Mouse (Mus musculus) 416B (cell line): ENCODE data around the gene Cwf19l1.
"Not testable (repeated sequence)": the region's sequence is repeated elsewhere in the genome, so short reads cannot be mapped to it uniquely, and the experiment has no call there.

Source experiments
- DNase-seq: peaks from one replicate; pipeline ENCODE4 v3.0.0; 2011; ENCODE audit warnings: low read depth

Gene Cwf19l1

DNA sequence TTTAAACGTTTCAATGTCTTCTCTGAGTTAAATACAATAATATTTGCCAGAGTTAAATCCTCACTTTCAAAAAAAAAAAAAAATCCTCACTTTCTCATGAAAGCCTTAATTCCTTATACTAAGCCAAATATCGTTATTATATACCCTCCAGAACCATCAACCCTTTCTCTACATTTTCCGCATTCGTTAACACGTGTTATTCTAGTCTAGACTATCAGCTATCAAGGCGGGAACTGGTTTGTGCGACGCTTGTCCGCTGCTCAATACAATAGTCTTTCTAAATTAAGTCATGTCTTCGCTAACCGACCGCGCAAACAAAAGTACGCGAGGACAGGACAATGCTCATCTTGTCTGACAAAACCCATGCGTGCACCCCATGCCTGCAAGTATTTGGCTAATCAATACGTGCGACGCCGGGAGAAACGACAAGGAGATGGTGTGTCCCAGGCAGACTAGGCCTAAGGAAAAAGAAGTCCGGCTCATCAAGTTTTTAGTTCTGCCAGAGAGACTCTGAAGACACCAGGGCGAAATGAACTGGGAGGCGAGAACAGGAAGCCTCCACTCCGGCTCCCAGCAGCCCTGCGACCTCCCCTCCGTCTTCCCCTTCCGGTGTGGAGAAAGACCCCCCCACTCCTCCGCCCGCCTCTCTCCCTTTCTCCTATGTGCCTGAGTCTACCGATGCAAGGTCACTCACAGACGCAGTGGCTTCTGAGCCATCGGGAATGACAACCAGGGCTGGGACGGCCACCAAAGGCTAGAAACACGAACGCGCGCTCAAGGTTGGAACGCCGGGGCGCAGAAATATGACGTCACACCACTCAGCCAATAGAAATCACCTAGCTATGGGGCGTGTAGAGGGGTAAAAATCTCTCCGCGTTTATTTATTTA lies at the start of gene Cwf19l1:
Gene Cwf19l1 (minus strand): TSS at position 805 of the 888 bp plus-strand sequence.
- DNase-seq, result peak; percentile 93

- DNase-seq, result no peak
Measured at GRCm38 (mm10) chr19:44183968-44184367, 48.3 kb upstream of the Cwf19l1 start.

DNA sequence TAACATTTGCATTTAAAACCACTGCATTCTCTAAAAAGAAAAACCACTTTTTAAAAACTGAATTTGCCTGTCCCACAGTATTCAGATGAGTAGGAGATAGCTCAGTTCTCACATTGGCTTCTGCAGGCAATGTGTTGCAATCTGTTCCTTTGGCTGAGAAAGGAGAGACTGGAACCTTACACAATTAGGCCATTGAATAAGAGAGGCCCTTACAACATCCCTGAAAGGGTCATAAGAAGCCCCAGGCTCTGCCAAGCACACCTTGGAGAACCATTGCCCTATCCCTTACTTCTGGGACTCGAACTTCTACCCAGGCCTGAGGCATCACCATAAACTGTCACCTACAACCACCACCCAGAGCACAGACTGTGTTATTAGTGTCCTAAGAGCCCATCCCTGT lies 44.8 kb upstream of the Cwf19l1 start:
- peak; percentile 16 for DNase-seq

DNA sequence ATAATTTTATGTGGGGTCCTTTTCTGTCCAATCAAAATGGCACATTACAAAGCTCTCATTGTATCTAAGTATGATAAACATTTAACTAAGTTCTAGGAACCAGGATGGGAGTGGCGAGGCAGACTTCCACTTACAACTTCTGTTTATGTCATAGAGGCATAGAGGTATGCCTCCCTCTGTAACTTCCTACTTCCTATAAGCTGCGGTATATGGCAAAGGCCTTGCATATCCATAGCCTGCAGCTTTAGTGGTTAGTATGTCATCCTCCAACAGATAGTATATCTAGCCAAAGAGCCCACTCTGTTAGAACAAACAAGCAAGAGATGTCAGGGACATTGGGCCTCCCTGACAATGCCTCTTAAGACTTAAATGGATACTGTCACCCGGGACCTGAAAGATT lies 41.1 kb upstream of the Cwf19l1 start:
- no peak for DNase-seq

- no peak for DNase-seq
Measured at GRCm38 (mm10) chr19:44174835-44175234, 39.2 kb upstream of the Cwf19l1 start.

- peak; percentile 64 for DNase-seq
Measured at GRCm38 (mm10) chr19:44161515-44161914, 25.8 kb upstream of the Cwf19l1 start.

DNA sequence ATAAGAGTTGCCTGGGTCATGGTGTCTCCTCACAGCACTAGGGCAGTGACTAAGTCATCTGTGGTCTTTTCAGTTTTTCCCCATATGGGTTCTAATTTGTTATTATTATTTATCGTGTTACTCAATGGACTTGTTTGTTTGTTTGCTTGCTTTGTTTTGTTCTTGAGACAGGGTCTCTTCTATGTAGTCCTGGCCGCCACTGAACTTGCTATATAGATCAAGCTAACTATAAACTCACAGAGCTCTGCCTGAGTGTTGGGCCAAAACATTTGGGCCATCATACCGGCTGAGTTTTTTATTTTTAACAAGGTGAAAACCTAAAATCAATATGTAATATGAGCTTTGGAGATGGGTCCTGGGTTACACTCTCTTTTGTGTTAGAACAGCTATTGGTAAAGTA lies 23.7 kb upstream of the Cwf19l1 start:
- no peak for DNase-seq

GRCm38 (mm10) chr19:44157005-44157404 lies 21.3 kb upstream of the Cwf19l1 start:
- no peak for DNase-seq

DNA sequence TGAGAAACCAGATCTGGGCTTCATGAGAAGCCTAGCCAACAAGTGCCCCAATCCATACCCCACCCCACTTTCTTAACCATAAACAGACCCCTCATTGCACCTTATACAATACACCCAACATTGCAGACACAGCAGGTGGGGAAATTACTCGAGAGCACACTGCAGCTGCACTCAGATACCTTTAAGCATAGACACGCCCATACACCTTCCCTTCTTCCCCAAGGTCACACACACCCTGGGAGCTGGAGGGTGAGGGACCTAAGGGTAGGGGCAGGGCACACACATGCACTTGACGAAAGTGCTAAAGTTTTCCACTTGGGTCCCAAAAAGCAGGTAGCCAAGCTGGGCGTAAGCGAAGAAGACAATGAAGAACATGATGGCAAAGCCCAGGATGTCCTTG lies 18.1 kb upstream of the Cwf19l1 start:
- DNase-seq, result no peak

- DNase-seq, result no peak
Measured at GRCm38 (mm10) chr19:44148991-44149390, 13.3 kb upstream of the Cwf19l1 start.

GRCm38 (mm10) chr19:44148345-44148744 lies 12.7 kb upstream of the Cwf19l1 start:
- DNase-seq, result peak; percentile 39

DNA sequence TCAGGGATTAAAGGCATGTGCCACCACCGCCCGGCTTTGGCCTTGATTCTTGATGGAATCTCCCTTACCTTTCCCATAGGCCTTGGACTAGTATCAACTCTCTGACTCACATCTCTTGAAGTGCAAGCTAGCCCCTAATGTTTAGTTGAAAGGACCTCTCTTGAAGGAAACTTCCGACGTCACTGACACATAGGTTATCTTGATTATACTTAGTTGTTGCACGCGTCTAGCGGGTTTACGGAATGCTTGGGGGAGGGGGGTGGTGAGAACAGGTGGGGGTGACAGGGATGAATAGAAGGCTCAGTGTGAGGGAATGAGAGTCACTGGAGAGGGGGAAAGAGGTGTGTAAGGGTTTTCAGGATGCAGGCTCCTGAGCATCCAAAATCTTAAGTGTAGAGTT lies 11.3 kb upstream of the Cwf19l1 start:
- DNase-seq, result no peak

DNA sequence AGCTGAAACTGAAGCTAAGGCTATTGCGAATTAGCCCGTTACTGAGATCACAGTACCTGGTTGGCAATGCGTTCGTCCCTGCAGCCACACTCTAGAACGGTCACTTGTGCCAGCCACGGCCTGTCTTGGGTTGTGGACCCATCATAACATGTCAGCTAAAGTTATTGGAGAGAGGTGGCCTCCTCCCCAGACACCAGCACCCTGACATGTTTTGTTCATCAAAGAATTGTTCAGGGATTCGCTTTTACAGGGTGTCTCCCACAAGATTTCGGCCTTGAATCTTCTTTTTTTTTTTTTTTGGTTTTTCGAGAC lies 10.8 kb upstream of the Cwf19l1 start:
- no peak for DNase-seq

DNA sequence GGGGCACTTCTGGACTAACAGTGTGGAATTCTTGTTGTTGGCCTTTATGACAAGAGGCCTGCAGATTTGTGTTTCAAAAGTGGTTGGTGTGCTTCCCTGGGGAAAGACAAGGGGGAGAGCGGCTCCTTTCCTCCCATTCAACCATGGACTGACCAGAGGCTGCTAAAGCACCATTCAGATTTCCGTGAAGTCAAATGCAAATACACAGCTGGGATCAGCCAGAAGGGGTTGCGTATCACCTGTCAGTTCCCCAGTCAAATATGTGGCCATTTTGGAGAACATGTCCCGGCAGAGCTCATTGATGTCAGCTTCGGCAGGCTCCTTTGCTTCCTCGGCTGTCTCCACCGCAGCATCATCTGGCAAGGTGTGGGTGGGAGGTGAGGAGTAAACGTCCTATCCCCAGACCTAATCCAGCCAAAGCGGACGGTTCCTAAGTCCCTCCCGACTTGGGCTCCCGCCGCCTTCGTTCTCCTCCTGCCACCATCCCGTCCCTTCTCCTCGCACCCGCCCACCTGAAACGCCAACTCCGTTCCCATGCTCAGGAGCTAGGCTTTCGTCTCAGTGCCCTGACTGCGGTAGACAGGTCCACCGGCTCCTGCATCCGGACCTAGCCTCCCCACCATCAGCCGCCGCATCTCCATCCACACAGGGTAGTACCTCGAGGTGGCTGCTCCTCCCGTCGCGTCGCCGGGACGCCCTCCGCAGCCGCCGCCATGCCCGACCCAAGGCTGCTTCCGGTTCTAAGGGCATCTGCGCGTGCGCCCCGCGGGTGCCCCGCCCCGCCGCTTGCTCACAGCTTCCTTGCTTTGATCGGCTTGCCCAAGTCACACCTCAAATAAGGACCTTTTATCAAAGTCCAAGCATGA lies 10.3 kb upstream of the Cwf19l1 start, which contains the start of gene Bloc1s2:
Gene Bloc1s2 (minus strand): TSS at position 745 of the 866 bp plus-strand sequence.
- peak; percentile 86 for DNase-seq

DNA sequence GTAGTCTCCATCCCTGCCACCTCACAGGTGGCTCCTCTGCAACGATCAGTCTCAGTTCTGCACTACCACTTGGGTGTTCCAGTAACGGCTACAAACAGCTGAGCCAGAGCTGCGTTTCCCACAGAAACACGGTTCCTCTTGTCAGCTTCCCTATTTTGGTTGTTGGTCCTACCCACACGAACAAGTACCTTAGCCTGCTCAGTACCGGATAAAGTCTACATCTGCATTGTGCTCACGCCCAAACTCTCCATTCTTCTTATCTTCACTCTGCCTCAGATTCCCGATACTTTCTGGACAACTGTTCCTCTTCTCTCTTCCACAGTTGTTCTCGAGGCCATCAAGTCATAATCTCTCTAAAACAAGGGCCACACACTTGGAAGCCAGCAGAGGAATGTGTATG lies 8.7 kb upstream of the Cwf19l1 start:
- DNase-seq, result peak; percentile 16

- no peak for DNase-seq
Measured at GRCm38 (mm10) chr19:44135960-44136485, 347 bp upstream of the Cwf19l1 start.

DNA sequence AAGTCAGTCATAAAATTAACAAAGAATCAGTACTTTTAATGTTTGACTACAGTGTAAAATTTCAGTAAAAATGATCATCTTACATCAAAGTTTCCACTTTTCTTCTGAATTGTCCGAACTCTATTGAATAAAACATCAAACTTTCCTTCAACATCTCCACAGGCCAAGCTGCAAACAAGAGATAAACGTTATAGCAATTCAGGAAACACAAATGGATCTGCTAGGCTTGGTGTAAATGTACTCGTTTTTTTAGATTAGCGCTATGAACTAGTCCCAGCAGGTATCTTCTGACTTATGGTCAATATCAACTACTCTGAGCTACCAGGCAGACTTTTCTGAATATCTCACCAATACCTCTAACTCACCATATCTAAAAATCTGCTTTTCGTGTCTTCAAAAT lies 2.8 kb downstream of the Cwf19l1 start:
- DNase-seq, result no peak

GRCm38 (mm10) chr19:44128560-44128959 lies 7.1 kb downstream of the Cwf19l1 start:
- DNase-seq, result no peak

- DNase-seq, result no peak
Measured at GRCm38 (mm10) chr19:44127729-44128497, 7.8 kb downstream of the Cwf19l1 start.

- no peak for DNase-seq
Measured at GRCm38 (mm10) chr19:44121137-44121536, 14.5 kb downstream of the Cwf19l1 start.

GRCm38 (mm10) chr19:44120686-44121085 lies 15.0 kb downstream of the Cwf19l1 start:
- not testable (repeated sequence) for DNase-seq

DNA sequence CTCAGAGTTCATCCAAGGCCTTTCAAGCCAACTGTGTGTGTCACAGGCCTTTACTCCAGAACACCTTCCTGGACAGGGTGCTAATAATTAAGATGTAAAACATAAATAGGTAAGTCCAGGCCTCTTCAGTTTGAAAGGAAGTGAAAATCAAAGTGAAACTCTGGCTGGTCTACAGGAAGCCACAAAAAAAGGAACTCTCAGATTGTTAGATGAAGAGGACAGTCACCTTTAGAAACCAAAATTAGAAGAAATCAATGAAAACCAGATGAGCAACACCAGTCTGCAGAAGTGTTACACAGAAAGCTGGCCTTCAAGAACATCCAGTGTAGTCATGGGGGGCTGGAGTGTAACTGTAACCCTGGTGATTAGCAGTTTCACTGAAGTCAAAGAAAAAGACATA lies 17.9 kb downstream of the Cwf19l1 start:
- no peak for DNase-seq
